Mouse (Mus musculus) heart, embryonic 14.5 days (tissue): ENCODE measurements at regions not wholly inside any gene's neighbourhood (a gene's known extent, or its start where the extent isn't known, plus 50 kb on each side); places are given as distances from the start of the nearest gene placed in this dataset.

Experiments used
- ATAC-seq: fragments of 200-750 bp; cut with Nextera tagmentation; 2 replicates; pipeline ENCODE4 v1.8.0; 2017; ENCODE audit warnings: low read depth, moderate TSS enrichment; ENCODE audit not compliant: insufficient number of reproducible peaks, insufficient read depth, low FRiP score
- H3K27ac ChIP-seq, 2 experiments: fragments of 200-500 bp in 1 of 2; fragments of 300-500 bp in 1 of 2; sonication (generic) in 1 of 2; replicated peaks in 1 of 2; 2 replicates each; pipeline ENCODE4 v1.5.1; 2012 to 2014; ENCODE audit warnings: low read depth in 2 of 2, low read length in 2 of 2, control low read depth in 1 of 2, mild to moderate bottlenecking in 1 of 2, mixed read lengths in 1 of 2; ENCODE audit not compliant: control insufficient read depth in 1 of 2, insufficient read depth in 1 of 2
- H3K27me3 ChIP-seq: fragments of 300-500 bp; sonication (generic); 2 replicates; pipeline ENCODE4 v1.6.1; 2014; ENCODE audit warnings: mild to moderate bottlenecking, low read length, control low read depth; ENCODE audit not compliant: control insufficient read depth, insufficient read depth
- H3K36me3 ChIP-seq: fragments of 300-500 bp; sonication (generic); 2 replicates; pipeline ENCODE4 v1.6.1; 2014; ENCODE audit warnings: mild to moderate bottlenecking, control low read depth, low read length, mixed read lengths; ENCODE audit not compliant: control insufficient read depth, insufficient read depth
- H3K4me1 ChIP-seq, 2 experiments: fragments of 200-500 bp in 1 of 2; fragments of 300-500 bp in 1 of 2; sonication (generic) in 1 of 2; 2 replicates each; pipeline ENCODE4 v1.6.1; 2012 to 2014; ENCODE audit warnings: low read length in 2 of 2, control low read depth in 1 of 2, mixed read lengths in 1 of 2; ENCODE audit not compliant: control insufficient read depth in 2 of 2, insufficient read depth in 2 of 2
- H3K4me2 ChIP-seq: fragments of 300-500 bp; sonication (generic); 2 replicates; pipeline ENCODE4 v1.6.1; 2014; ENCODE audit warnings: mild to moderate bottlenecking, low read length
- H3K4me3 ChIP-seq, 2 experiments: fragments of 200-500 bp in 1 of 2; fragments of 300-500 bp in 1 of 2; sonication (generic) in 1 of 2; 2 replicates each; pipeline ENCODE4 v1.5.1; 2012 to 2014; ENCODE audit warnings: low read length in 2 of 2, mild to moderate bottlenecking in 2 of 2, control low read depth in 1 of 2, low read depth in 1 of 2, moderate library complexity in 1 of 2; ENCODE audit not compliant: control insufficient read depth in 1 of 2, insufficient read depth in 1 of 2
- H3K9ac ChIP-seq: fragments of 300-500 bp; sonication (generic); 2 replicates; pipeline ENCODE4 v1.6.1; 2014; ENCODE audit warnings: mild to moderate bottlenecking, low read length
- H3K9me3 ChIP-seq: fragments of 300-500 bp; sonication (generic); 2 replicates; pipeline ENCODE4 v1.6.1; 2016; ENCODE audit warnings: low read length, control low read depth; ENCODE audit not compliant: control insufficient read depth
- WGBS: fragments of 180-500 bp; shearing (Covaris S2); extraction: QIAGEN DNeasy Blood & Tissue Kit; methylation state at CpG from one replicate; pipeline ENCODE4 v1.1.7; 2014; 5-methylcytosine and 5-hydroxymethylcytosine counted together

GRCm38 (mm10) chr10:92473282-92473681 is 248.9 kb downstream of the Nedd1 start:
- no peak overlapping the region for H3K9ac ChIP-seq
- H3K27me3 ChIP-seq: no peaks in the 10 kb centered on the region
- WGBS: 73% methylated on average over 3 of the region's 3 CpGs
- no peak overlapping the region for H3K4me2 ChIP-seq
- H3K9me3 ChIP-seq: no peaks in the 10 kb centered on the region; the same call in 1 of the 2 replicates
- no peaks in the 10 kb centered on the region for H3K4me1 ChIP-seq
- no peak overlapping the region for H3K4me3 ChIP-seq
- no peak overlapping the region for H3K27ac ChIP-seq
- H3K36me3 ChIP-seq: no peaks in the 10 kb centered on the region
- no peak for ATAC-seq

- Histone ChIP-seq H3K36me3 (no peaks in the 10 kb centered on the region), H3K9ac (no peak overlapping the region), H3K27me3 (no peaks in the 10 kb centered on the region), H3K4me3 (no peak overlapping the region), H3K4me2 (no peak overlapping the region), H3K27ac (no peak overlapping the region), H3K4me1 (no peaks in the 10 kb centered on the region), H3K9me3 (no peaks in the 10 kb centered on the region; the same call in 1 of the 2 replicates)
- no peak for ATAC-seq
- 82% methylated on average over 1 of the region's 1 CpGs for WGBS
These were observed 251.1 kb downstream of the Nedd1 start for GRCm38 (mm10) chr10:92471111-92471510.

- no peak overlapping the region for H3K27ac ChIP-seq
- no peak overlapping the region for H3K9ac ChIP-seq
- no peak for ATAC-seq
- no peaks in the 10 kb centered on the region for H3K4me1 ChIP-seq
- H3K9me3 ChIP-seq: no peaks in the 10 kb centered on the region
- no peaks in the 10 kb centered on the region for H3K36me3 ChIP-seq
- no peak overlapping the region for H3K4me2 ChIP-seq
- WGBS: 47% methylated on average over 1 of the region's 1 CpGs
- H3K4me3 ChIP-seq: no peak overlapping the region
- H3K27me3 ChIP-seq: no peaks in the 10 kb centered on the region
These were observed 267.0 kb downstream of the Nedd1 start for GRCm38 (mm10) chr10:92455195-92455594.

GRCm38 (mm10) chr10:92453550-92453949 is 268.7 kb downstream of the Nedd1 start:
- no peak overlapping the region for H3K4me2 ChIP-seq
- H3K9ac ChIP-seq: no peak overlapping the region
- no peak overlapping the region for H3K27ac ChIP-seq
- H3K9me3 ChIP-seq: no peaks in the 10 kb centered on the region
- no peak for ATAC-seq
- H3K27me3 ChIP-seq: no peaks in the 10 kb centered on the region
- H3K4me3 ChIP-seq: no peak overlapping the region
- no peaks in the 10 kb centered on the region for H3K4me1 ChIP-seq
- no peaks in the 10 kb centered on the region for H3K36me3 ChIP-seq
- WGBS: 74% methylated on average over 5 of the region's 5 CpGs

- ATAC-seq: no peak
- no peaks in the 10 kb centered on the region for H3K9me3 ChIP-seq
- WGBS: 97% methylated on average over 2 of the region's 2 CpGs
These were observed 276.3 kb downstream of the Nedd1 start for GRCm38 (mm10) chr10:92445957-92446356.

GRCm38 (mm10) chr10:92438621-92439394 is 283.4 kb downstream of the Nedd1 start:
- Histone ChIP-seq H3K27ac (no peak overlapping the region), H3K9me3 (no peaks in the 10 kb centered on the region), H3K4me1 (no peaks in the 10 kb centered on the region), H3K4me3 (no peak overlapping the region), H3K36me3 (no peaks in the 10 kb centered on the region), H3K27me3 (no peaks in the 10 kb centered on the region), H3K9ac (no peak overlapping the region), H3K4me2 (no peak overlapping the region)
- 54% methylated on average over 8 of the region's 8 CpGs for WGBS
- no peak for ATAC-seq

More at GRCm38 (mm10) chr10:92445957-92446356, 276.3 kb downstream of the Nedd1 start:
- no peaks in the 10 kb centered on the region for H3K36me3 ChIP-seq
- H3K27me3 ChIP-seq: no peaks in the 10 kb centered on the region
- H3K4me1 ChIP-seq: no peaks in the 10 kb centered on the region
- H3K27ac ChIP-seq: no peak overlapping the region
- no peak overlapping the region for H3K9ac ChIP-seq
- H3K4me2 ChIP-seq: no peak overlapping the region
- H3K4me3 ChIP-seq: no peak overlapping the region

- Histone ChIP-seq H3K4me3 (no peak overlapping the region), H3K4me2 (no peak overlapping the region), H3K9me3 (no peaks in the 10 kb centered on the region), H3K4me1 (peaks cover 0 to 4% of the 10 kb centered on the region in 2 experiments; a peak in 1 of 4 replicates), H3K36me3 (no peaks in the 10 kb centered on the region), H3K27me3 (no peaks in the 10 kb centered on the region), H3K27ac (no peak overlapping the region), H3K9ac (no peak overlapping the region)
- no peak for ATAC-seq
- 75% methylated on average over 7 of the region's 7 CpGs for WGBS
These were observed 293.0 kb downstream of the Nedd1 start for GRCm38 (mm10) chr10:92429256-92429655.

GRCm38 (mm10) chr10:92428026-92428425 is 294.2 kb downstream of the Nedd1 start:
- 73% methylated on average over 4 of the region's 4 CpGs for WGBS
- Histone ChIP-seq H3K9me3 (no peaks in the 10 kb centered on the region), H3K4me2 (no peak overlapping the region), H3K4me1 (peaks cover 0 to 4% of the 10 kb centered on the region in 2 experiments; a peak in 1 of 4 replicates), H3K27me3 (no peaks in the 10 kb centered on the region), H3K9ac (no peak overlapping the region), H3K4me3 (no peak overlapping the region), H3K27ac (no peak overlapping the region), H3K36me3 (no peaks in the 10 kb centered on the region)
- ATAC-seq: no peak
